Mouse (Mus musculus) cerebellum, adult (tissue): ENCODE data around the gene Jazf1.

ENCODE experiments used
- ATAC-seq: cut with Nextera tagmentation; 2 replicates; pipeline ENCODE4 v1.9.2; 2017; ENCODE audit warnings: mild to moderate bottlenecking, moderate library complexity, mixed read lengths; ENCODE audit not compliant: insufficient number of reproducible peaks, low FRiP score, low TSS enrichment

The Jazf1 gene

DNA sequence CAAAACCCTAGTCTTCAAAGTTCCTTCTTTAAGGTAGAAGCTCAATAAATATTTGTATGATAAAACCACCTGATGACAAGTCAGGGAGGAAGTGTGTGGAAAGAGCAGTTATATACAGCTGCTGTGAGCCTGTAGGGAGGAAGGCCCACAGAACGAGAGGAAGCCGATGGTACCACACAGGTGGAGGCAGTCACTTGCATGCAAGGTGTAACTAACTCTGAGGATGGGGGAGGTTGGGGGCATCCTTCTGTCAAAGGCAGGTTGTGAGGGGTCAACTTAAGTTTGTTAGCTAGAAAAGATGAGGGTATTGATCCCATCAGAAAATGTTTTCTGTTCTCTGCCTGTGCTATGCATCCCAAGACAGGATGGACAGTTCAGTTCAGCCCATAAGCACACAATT is 200.1 kb downstream of the Jazf1 start:
- no peak for ATAC-seq

GRCm38 (mm10) chr6:52861928-52862327 is 206.5 kb downstream of the Jazf1 start:
- no peak for ATAC-seq

DNA sequence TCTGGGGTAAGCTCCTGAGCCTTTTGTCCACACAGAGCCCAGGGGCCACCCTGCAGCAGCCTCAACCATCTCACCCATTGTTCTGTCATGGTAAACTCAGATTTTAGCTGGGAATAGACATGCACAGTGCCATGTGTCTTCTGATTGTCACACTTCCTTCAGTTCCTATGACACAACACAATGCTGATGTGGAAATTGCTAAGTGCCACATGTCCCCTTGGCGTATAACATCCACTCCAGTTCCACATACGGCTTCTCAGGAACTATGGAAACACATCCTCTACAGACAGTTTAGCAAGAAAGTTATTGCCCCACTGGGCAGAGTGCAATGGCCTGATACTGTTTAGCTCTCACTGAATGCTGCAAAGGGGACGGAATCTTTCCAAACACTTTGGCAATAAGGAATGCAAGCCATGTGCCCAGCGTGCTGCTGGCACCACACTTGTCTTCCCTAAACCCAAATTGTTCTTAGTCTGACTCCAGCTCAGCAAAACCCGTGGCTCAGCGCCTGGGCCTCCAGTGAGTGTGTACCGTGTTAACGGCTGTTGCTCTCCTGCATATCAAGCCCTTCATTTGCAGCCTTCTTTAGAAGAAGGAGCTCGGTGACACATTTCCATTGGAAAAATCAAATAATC is 207.1 kb downstream of the Jazf1 start:
- ATAC-seq: peak; percentile 26; the same call in 1 of the 2 replicates

- no peak for ATAC-seq
These were observed 207.7 kb downstream of the Jazf1 start for GRCm38 (mm10) chr6:52860713-52861112.

DNA sequence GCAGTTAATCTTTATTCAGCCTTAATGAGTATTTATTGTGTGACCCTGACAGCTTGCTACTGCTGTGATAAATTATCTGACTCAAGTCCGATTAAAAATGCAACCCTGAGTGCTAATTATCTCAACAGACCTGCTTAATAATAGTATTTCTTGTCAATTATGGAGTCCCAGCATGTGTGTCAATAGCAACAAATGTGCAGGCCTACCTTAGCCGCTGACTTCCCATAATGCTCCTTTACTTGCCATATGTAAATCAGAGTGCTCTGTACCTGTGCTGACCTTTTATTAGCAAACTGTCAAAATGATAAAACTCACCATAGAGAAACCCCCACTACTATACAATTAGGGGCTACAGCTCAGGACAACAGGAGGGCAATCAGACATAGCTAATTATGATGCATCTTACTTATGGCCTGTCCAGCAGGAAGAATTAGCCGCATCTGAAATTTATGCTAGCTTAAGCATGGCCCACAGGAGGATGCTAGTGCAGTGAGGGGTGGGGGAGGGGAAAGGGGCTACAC is 209.5 kb downstream of the Jazf1 start:
- ATAC-seq: no peak

DNA sequence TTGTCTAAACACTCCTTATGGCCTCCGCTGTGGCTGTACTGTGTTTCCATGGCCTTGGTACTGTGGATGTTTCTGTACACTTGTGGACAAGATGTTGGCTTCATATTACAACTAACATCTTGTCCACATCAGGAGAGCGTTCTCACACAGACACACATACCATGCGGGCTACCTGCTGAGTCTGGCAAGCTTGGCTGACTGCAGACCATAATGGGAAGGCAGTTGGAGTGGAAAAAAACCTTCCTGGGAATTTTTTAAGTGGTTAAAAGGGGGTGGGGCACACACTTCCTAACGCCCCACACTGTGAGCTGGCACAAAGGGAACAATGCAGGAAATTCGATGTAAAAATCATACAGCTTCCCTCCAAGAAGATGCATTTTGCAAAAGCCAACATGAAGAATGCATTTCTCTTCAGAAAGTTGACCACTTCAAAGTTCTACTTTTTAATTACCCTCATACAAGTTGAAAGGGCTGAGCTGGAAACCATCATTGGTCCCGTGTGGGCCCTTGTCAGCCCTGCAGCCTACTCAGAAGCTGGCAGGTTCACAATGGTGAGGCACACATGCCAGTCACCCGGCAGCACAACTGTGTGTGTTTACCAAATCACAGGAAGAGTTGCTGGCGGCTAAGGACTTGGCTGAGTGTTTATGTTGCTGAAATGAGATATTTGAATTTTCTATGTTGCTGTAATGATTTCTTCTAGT is 215.9 kb downstream of the Jazf1 start:
- no peak for ATAC-seq

DNA sequence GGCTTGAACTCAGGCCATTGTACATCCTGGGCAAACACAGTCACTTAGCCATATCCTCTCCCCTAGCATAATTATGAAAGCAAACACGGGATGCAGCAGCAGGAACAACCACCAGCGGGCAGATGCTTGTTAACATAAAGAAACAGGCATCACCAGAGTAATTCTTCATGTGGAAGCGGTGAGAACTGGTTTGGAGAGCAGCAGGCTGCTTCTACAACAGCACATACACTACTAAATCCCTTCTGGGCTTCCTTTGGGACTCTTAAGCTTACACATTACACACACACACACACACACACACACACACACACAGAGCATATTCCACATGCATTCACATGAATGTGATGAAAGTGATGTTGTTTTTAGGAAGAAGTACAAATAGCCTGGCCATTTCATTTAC is 216.5 kb downstream of the Jazf1 start:
- ATAC-seq: no peak

- no peak for ATAC-seq
These were observed 217.4 kb downstream of the Jazf1 start for GRCm38 (mm10) chr6:52851019-52851418.

GRCm38 (mm10) chr6:52848199-52848598 is 220.2 kb downstream of the Jazf1 start:
- no peak for ATAC-seq

GRCm38 (mm10) chr6:52846314-52846713 is 222.1 kb downstream of the Jazf1 start:
- no peak for ATAC-seq

DNA sequence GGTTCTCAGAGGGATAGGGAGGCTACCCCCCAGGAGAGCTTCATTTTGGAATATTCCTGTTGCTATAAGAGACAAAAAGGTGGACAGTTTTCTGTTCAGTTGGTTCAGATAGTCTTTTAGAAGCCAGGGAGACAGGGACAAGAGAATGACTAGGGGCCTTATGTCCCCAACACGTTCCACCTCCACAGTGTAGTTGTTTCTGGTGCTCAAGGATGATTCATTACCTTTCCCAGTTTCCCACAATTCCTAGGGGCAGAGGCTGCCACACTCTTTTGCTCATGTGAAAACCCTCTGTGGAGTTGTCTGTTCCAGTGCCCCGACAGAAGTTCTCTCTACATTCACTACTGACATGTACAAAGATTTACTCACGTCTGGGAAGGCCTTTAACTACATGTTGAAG is 223.7 kb downstream of the Jazf1 start:
- no peak for ATAC-seq

DNA sequence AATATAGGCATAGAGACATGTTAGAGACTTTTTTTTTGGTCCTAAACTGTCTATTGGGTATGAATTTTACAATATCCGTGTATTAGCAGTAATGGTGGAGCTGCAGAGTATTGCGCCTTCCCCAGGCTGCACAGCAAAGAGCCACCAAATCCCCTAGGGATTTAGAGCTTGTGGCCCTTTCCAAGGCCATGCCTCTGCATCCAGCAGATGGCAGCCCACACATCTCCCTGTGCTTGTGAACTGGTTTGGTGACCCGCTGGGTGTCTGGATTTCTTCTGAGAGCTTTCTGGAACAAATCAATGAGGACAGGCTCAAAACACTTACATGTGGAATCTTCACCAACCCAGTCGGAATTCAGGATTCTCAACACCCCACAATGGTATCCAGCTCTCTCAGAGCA is 225.4 kb downstream of the Jazf1 start:
- no peak for ATAC-seq

DNA sequence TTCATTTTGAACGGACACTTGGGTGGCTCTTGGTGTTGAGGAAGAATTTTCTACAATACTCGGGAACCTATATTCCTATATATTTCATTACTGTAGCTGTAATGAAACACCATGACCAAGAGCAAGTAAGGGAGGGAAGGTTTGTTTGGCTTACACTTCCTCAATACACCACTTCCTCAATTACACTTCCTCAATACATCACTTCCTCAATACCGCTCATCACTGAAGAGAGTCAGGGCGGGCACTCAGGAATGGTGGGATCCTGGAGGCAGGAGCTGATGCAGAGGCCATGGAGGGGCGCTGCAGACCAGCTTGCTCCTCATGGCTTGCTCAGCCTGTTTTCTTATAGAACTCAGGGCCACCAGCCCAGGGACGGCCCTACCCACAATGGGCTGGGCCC is 225.8 kb downstream of the Jazf1 start:
- ATAC-seq: no peak

GRCm38 (mm10) chr6:52841611-52842010 is 226.8 kb downstream of the Jazf1 start:
- no peak for ATAC-seq

- no peak for ATAC-seq
These were observed 227.8 kb downstream of the Jazf1 start for GRCm38 (mm10) chr6:52840589-52841044.

DNA sequence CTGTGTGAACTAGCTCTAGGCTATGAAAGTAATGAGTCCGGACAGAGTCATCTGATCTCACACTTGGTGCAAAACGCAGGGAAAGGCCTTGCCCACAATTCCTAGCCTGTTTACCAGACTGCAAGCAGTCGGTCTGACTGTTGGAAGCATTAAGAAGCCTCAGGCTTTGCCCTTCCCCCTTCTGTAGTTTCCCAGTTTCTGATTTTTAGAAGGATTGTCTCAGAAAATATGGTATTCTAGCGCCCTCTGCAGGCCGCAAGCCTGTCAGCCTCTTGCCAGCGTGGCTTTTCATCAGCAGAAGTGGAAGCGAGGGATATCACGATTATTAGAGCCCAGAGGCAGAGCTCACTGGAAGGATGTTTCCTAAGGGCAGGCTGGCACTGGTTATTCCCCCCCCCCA is 229.7 kb downstream of the Jazf1 start:
- peak; percentile 60; the same call in 1 of the 2 replicates for ATAC-seq

DNA sequence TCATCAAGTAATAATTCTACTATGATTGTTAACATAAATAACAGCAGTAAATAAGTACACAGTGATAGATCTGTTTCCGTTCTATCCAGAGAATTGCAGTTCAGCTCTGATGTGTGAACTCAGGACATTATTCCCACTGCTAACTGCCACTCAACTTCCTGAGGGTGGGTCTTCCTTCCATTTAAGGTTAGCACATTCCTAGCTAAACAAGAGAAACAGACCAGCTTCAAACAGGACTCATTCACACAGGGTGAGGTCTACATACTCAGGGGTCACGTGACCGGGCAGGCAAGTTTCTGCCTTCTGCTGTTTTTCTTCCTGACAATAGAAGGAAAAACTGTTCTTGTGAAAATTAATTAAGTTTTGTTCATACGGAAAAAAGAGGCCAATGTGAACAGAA is 230.6 kb downstream of the Jazf1 start:
- ATAC-seq: no peak

GRCm38 (mm10) chr6:52836201-52836950 is 232.1 kb downstream of the Jazf1 start:
- ATAC-seq: no peak

- ATAC-seq: no peak
These were observed 240.6 kb downstream of the Jazf1 start for GRCm38 (mm10) chr6:52827752-52828277.

GRCm38 (mm10) chr6:52825535-52825934 is 242.9 kb downstream of the Jazf1 start:
- peak; percentile 20; the same call in 1 of the 2 replicates for ATAC-seq

GRCm38 (mm10) chr6:52824977-52825482 is 243.4 kb downstream of the Jazf1 start:
- peak; percentile 88 for ATAC-seq
